Mouse (Mus musculus) monocyte, adult 5-6 weeks (primary cell): ENCODE measurements around the gene Cops8. TPM values are rescaled to one million over a fixed set of nuclear protein-coding genes. Genes with fewer than 3 reads are reported as not detected.

Experiments used
- ATAC-seq: fragments of 153-309, 156-312 bp; replicated peaks from 2 replicates; pipeline ENCODE4 v1.8.0; 2017; ENCODE audit warnings: mild to moderate bottlenecking; ENCODE audit not compliant: low TSS enrichment, insufficient number of reproducible peaks, severe bottlenecking, poor library complexity, low FRiP score
- total RNA-seq: library from RNA; stranded (forward); fragments of 200-1000, 200-491, 200-594 nt; gene quantifications from 3 replicates; pipeline ENCODE4 v1.2.3, GENCODE M21; 2017

Cops8 gene
- 85.2 to 93.0 TPM (median 87.2 TPM) in 3 replicates for total RNA-seq

DNA sequence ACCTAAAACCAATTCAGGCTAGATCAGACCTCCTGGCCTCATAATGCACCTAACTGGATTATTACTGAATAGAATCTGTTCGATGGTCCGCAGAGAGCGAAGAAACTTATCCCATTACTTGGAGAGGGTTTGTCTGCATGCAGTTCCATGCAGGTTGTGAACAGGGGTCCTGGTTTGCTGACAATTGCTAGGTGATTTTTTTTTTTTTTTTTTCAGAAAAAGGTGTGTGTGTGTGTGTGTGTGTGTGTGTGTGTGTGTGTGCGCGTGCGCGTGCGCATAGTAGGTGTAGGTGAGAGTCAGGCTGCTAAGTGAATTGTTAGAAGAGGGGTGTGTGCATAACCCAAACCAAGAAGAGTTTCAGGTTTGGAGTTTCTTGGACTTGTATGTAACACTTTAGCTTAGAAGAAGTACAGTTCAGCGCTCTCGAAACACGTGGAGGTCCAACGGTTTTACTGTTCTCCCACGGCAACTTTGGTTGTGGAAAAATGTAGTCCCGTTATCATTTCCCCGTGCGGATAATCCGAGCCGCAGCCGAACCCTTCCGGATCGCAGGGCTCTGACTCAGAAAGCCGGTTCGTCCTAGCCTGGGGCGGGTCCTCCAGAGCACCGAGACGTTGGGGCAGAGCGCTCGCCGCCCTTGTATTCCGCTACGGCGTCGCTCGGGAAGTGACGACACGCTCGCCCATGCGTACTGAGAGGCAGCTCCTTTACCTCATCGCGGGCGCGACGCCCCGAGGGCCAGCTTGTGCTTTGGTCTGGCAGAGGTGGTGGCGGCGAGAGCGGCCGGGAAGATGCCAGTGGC lies at the start of gene Cops8:
TSS of gene Cops8 (plus strand) at position 223 of the 802 bp plus-strand sequence.
- peak; percentile 98 for ATAC-seq

DNA sequence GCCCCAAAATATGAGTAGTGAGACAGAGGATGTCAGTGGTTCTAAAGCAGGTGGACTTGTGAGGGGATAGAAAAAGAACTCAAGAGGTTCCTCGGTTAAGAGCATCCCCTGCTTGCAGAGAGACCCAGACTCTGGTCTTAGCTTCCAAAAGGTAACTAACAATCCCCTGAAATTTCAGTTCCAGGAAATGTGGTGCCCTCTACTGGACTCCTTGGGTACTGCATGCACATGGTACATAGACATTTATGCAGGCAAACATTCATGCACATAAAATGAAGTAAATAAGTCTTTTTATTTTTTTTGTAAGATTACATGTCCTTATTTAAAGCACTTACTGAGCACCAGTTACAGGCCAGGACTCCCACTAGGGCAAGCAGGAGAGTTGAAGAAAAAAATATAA lies 45.6 kb upstream of the Cops8 start:
- no peak for ATAC-seq

DNA sequence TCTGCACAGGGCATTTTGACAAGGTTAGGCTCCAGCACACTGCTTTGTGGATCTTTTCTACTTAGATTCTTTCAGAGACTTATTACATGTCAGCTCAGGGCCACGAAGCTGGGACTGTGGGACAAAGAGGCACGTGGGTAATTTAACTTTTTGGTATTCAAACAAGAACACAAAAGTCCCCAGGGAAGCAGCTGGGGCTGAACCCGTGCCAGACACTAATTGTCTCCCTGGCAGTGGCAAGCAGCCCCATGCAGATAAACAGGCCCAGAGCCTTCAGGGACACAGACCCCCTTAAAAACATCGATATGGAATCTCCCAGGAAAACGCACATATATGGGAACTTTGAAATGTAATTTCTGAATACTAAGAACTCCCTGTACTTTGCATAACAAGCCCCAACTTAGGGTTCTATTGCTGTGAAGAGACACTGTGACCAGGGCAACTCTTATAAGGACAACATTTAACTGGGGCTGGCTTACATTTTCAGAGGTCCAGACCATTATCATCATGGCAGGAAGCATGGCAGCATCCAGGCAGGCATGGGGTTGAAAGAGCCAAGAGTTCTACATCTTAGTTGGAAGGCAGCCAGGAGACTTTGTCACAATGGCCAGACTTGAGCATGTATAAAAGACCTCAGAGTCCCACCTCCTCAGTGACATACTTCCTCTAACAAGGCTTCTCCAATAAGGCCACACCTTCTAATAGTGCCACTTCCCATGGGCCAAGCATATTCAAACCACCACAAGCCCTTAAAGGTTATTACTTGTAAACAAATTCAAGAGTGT lies 41.6 kb upstream of the Cops8 start:
- ATAC-seq, result no peak

DNA sequence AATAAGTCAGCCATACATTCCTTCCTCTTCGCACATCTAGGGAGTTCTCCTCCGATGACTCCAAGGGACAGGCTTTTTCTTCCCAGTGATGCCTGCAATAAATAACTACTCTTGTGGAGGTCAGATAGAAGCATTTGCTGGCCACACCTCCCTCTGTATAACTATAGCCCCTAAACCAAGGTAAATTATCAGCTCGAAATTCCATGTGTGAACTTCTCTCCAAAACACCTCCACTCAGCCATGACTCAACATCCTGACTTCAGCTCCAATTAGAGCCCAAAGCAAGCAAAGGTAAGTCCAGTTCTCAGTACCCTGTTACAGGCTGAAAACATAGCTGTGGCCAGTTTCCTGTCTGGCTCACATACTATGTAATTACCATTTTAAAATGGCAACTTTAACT lies 38.8 kb upstream of the Cops8 start:
- no peak for ATAC-seq

DNA sequence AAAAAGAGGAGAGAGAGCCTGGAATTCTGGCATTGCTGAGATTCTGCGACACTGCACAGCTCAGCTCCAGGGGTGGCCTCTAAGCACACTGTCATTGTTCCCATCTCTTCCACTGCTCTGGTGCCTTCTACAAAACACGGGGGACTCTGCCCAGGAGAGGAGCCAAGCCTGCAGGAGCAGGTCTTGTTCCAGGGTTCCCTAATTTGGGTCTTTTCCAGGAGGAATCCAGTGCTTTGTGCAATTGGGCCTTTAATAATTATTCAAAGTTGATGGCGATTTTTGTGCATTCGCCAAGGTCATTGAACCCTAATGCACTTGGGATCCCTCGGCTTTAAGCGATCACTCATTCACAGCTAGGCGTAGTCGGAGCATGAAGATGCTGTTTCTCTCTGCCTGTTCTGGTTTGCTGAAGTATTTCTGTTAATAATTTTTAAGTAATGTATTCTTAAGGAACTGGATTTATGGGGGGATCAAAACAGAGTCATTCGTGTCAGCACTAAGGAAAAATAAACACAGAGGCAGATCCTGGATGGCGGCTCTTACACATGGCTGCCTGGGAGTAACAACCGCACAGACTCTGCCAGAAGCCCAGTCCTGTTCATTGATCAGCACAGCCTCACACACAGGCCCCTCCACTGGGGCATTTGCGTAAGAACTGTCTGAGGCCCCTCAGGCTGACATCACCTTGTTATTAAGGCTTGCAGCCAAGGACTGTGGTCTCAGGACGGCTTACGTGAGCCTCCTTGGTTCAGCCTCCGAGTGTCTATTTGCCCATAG lies 35.9 kb upstream of the Cops8 start:
- ATAC-seq, result no peak

DNA sequence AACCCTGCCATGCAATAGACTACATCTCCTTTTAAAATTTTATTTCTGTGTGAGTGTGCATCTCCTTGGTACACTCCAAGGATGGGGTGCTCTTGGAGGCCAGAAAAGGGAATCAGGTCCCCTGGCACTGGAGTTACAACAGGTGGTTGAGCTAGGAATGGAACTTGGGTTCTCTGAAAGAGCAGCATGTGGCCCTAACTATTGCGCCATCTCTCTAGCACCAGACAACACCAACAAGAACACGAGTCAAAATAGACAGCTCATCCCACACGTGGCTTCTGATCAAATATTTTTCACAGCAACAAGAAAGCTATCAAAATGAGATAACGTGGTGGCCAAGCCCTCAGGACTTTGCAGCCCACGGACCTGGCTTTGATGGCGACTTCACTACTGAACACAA lies 28.9 kb upstream of the Cops8 start:
- ATAC-seq, result no peak

DNA sequence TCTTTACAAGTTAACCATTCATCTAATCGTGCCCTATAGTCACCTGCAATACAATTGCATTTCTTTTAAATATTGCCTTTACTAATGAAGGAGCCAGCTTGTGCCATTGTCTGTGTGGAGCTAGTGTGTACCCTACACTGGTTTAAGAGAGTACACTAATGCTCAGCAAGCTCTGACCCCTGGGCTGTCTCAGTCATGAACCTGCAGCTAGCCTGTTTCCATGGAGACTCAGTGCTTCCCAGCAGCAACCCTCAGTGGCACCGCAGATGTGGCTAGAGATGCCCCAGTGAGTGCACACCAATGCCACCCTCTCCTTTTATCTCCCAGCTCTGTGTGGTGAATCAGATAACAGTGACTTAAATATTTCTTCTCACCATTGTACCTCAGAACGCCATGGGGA lies 27.9 kb upstream of the Cops8 start:
- ATAC-seq, result no peak

DNA sequence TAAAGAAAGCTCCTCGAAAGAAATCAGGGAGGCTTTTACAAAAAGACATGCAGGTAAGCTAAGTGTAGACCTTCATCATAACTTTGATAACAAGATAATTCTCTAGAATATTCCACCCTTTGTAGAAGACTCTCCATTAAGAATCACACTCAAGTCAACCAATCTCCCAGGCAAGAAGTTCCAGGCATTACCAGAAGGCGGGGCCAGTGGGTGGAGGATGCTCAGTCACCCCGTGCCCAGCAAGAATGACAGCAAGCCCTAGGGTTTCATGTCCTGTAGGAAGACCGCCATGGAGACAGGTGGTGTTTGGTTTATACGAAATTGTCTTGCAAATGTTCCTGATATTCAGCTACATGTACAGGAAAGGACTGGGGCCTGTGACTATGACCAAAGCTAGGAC lies 25.4 kb upstream of the Cops8 start:
- no peak for ATAC-seq

DNA sequence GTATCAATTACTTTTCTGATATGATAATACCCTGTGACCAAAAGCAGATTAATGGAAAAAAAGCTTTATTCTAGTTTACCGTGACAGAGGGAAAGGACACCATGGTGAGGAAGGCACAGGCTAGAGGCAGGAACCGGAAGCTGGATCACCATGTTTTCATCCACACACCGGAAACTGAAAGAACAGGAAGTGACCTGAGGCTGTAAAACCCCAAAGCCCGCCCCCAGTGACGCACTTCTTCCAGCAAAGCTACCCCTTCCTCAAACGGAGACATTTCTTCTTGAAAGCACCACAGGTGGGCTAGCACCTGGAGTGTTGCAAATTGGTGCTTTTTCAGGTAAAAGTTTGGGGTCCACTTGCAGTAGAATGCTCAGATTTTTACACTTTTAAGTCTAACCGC lies 20.1 kb upstream of the Cops8 start:
- no peak for ATAC-seq

DNA sequence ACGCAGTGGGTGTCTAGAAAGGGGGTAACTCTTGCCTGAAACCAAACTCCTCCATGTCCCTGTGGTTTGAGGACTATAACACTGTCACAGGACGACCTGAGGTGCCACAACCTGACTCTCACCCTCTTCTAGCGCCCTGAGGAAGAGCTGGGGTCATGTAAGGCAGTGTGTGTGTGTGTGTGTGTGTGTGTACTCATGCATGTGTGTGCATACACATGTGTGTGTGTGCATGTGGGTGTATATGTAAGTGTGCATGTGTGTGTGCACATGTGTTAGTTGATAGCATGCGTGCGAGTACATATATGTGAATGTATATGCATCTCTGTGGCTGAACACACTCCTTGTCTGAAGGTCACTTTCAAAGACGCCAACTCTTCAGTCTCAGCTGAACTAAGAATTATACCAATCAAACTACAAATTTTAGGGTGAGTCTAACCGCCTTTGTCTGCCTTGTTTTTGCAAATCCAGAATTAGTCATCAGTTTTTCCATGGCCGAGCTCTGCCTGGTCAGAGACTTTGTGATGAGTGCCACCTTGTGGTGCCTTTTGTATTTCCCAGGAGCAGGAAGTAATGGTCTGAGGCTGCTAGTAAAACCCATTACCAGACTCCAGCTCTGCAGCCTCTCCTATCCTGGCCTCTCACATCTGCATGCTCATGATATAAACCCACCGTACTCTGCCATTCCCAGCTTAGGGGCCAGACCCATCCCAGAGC lies 14.6 kb upstream of the Cops8 start:
- ATAC-seq, result no peak

DNA sequence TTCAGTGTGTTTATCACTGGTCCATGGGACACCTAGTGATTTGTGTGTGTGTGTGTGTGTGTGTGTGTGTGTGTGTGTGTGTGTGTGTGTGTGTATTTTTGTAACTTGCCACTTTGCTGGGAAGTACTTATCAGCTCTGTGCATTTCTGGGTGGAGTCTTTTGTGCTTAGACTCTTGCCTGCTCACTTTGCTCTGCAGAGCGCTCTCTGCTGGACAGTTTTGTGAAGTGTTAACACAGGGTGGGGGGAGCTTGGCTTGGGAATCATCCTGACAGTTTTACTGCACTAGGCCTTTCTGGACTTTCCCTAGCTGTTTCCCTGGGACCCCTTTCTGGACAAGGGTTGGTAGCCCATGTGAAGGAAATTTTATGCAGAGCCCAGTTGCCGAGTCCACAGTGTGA lies 12.0 kb upstream of the Cops8 start:
- ATAC-seq, result no peak

DNA sequence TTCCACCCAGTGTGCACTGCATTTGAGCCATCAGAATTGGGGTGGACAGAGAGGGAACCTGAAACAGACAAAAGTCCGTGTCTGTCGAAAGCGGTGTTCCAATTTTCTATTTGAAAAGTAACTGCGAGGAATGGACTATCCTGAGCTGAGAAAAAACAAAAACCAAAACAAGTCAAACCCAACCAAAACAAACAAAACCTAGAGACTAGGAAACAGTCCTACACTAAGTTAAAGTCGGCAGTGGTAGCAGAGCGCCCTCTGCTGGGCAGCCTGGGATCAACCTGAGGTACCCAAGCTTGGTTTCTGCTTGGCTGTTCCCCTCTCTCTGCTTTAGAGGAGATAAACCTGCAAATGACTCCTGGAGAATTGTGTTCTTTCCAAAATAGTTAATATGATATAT lies 10.0 kb upstream of the Cops8 start:
- ATAC-seq, result peak; percentile 73

DNA sequence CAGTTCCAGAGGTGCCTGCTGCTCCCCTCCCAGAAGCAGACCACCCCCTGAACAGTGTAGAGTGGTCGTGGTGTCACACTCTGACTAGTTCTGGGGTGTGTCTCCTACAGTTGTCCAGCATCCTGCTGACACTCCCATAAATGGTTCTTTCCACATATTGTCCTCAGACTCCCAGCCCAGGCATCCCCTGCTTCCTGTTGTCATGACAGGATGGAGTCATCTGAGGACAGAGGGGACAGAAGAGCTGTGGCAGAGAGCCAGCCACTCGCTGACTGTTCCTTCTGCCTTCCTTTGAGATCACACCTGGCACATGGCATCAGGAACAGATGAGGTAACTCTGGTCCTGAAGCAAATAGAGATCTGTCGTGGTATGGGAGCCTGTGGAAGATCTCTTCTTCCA lies 3.6 kb upstream of the Cops8 start:
- ATAC-seq, result no peak

DNA sequence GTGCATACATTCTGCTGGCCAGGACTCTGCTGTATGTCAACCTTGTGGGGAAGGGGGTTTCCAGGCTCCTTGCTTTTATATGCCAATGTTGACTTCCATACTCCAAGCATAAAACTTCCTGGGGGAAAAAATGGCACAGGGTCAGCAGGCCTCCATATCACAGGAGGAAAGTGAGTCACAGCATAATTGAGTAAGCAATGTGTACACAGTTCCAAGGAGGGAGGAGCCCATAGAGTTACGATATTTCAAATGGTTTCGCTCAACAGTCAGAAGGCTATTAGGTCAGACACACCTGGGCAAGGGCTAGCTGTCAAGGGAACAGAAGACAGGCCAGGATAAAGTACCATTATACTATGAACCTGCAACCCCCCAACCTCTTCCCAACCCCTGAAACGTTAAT lies 1.7 kb upstream of the Cops8 start:
- ATAC-seq, result no peak

DNA sequence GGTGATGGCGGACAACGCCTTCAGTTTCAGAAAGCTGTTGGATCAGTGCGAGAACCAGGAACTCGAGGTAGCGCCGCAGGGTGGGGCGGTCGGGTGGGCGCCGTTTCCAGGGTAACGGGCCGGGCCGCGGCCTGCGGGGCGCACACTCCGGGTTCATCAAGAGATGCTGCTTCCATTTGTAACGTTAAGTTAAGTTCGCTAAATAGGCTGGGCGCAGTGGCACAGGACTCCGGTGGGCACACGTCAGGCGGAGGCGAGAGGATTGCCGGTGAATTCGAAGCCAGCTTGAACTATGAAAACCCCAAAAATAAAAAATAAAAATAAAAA lies 743 bp downstream of the Cops8 start:
- no peak; the same call in 1 of the 2 replicates for ATAC-seq

DNA sequence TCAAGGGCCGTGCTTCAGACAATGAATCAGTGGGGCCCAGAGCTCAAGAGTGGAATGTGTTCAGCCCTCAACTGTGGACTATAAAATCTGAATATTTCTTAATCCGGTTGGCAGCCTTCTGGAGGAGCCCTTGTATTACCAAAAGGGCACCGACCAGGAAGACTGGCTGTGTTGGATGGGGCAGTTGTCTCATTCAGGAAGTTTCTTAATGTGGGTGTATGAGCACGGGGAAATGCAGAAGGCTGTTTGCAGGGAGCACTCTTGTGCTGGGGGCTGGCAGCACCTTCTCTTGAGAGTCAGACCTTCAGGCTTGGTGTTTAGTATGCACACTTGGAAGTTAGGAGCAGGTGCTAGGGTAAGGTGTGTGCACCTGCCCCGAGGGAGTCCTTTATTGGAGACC lies 6.6 kb downstream of the Cops8 start:
- no peak for ATAC-seq

DNA sequence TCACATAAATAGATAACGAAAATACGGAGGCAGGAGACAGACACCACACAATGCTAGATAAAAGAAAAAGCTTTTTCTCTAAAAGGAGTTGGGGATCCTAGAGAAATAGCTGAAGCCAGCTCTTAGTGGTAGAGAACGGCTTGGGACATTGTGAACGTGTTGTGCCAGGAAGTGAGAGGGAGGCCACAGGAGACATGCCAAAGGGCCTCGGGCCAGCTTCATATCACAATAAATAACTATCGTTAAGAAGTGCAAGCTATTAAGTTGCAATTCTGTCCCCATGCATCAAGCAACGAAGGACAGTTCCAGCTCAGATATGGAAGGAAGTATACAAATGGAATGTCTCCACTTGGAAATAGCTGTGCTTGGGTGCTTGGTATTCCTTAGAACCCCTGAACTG lies 14.5 kb downstream of the Cops8 start:
- ATAC-seq, result no peak

DNA sequence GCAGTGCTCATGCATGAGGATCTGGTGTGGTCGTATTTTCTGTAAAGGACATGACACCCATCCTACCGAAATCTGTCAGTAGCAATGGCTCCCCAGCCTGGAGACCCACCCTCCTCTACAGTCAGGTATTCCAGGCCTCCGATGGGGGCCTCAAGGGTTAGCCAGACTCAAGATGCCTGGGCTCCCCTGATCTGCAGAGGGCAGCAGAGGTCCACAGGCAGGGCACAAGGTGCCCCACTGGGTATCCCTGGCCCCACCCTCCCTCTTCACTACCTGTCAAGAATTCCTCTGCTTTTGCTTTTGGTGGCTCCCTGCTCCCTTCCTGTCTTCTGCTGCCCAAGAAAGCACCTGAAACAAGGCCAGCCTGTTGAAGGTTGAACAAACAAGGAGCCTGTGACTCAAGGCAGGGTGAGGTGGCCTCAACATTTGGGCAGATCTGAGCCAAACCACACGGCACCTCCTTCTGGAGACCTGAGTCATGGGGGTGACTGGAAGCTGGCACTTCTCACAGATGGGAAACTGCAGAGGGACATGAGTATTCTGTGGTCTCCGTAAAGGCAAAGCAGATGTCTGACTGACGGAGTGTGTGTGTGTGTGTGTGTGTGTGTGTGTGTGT lies 30.7 kb downstream of the Cops8 start:
- no peak for ATAC-seq
